Mouse (Mus musculus) kidney, postnatal 14 days (tissue): ENCODE data around the gene Atp2b1.

ENCODE experiments used
- DNase-seq: peaks from one replicate; pipeline ENCODE4 v3.0.0; 2022; ENCODE audit warnings: mixed read lengths

Gene Atp2b1

GRCm38 (mm10) chr10:98916781-98917340 lies 2.7 kb downstream of the Atp2b1 start:
- no peak for DNase-seq

- DNase-seq = no peak
Observed at GRCm38 (mm10) chr10:98925081-98925480, 10.9 kb downstream of the Atp2b1 start.

- no peak for DNase-seq
Observed at GRCm38 (mm10) chr10:98926991-98927390, 12.8 kb downstream of the Atp2b1 start.

GRCm38 (mm10) chr10:98929444-98929843 lies 15.2 kb downstream of the Atp2b1 start:
- no peak for DNase-seq

GRCm38 (mm10) chr10:98930143-98930542 lies 15.9 kb downstream of the Atp2b1 start:
- DNase-seq = no peak

- DNase-seq = no peak
Observed at GRCm38 (mm10) chr10:98940137-98940536, 25.9 kb downstream of the Atp2b1 start.

- no peak for DNase-seq
Observed at GRCm38 (mm10) chr10:98940799-98941198, 26.6 kb downstream of the Atp2b1 start.

- no peak for DNase-seq
Observed at GRCm38 (mm10) chr10:98941991-98942390, 27.8 kb downstream of the Atp2b1 start.

GRCm38 (mm10) chr10:98942999-98943398 lies 28.8 kb downstream of the Atp2b1 start:
- no peak for DNase-seq

GRCm38 (mm10) chr10:98943894-98944293 lies 29.7 kb downstream of the Atp2b1 start:
- DNase-seq = no peak

GRCm38 (mm10) chr10:98946031-98946791 lies 32.0 kb downstream of the Atp2b1 start:
- no peak for DNase-seq

GRCm38 (mm10) chr10:98947206-98947605 lies 33.0 kb downstream of the Atp2b1 start:
- no peak for DNase-seq

GRCm38 (mm10) chr10:98948096-98948495 lies 33.9 kb downstream of the Atp2b1 start:
- no peak for DNase-seq

- no peak for DNase-seq
Observed at GRCm38 (mm10) chr10:98949750-98950149, 35.5 kb downstream of the Atp2b1 start.

GRCm38 (mm10) chr10:98951286-98952270 lies 37.4 kb downstream of the Atp2b1 start:
- DNase-seq = no peak

GRCm38 (mm10) chr10:98954230-98954993 lies 40.2 kb downstream of the Atp2b1 start:
- DNase-seq = no peak

GRCm38 (mm10) chr10:98956124-98956523 lies 41.9 kb downstream of the Atp2b1 start:
- DNase-seq = no peak

- DNase-seq = no peak
Observed at GRCm38 (mm10) chr10:98958752-98959151, 44.5 kb downstream of the Atp2b1 start.

- DNase-seq = no peak
Observed at GRCm38 (mm10) chr10:98959385-98959784, 45.2 kb downstream of the Atp2b1 start.

GRCm38 (mm10) chr10:98960911-98961310 lies 46.7 kb downstream of the Atp2b1 start:
- no peak for DNase-seq

GRCm38 (mm10) chr10:98962092-98962491 lies 47.9 kb downstream of the Atp2b1 start:
- DNase-seq = no peak

- peak; percentile 52 for DNase-seq
Observed at GRCm38 (mm10) chr10:98966407-98967215, 52.4 kb downstream of the Atp2b1 start.
